Mouse (Mus musculus): ENCODE results near the gene Ankrd13a. TPM values are rescaled to one million over a fixed set of nuclear protein-coding genes. Genes with fewer than 3 reads are reported as not detected.

Gene Ankrd13a
- polyA plus RNA-seq, 1 experiment from 2014 or later = 60.4 TPM

DNA sequence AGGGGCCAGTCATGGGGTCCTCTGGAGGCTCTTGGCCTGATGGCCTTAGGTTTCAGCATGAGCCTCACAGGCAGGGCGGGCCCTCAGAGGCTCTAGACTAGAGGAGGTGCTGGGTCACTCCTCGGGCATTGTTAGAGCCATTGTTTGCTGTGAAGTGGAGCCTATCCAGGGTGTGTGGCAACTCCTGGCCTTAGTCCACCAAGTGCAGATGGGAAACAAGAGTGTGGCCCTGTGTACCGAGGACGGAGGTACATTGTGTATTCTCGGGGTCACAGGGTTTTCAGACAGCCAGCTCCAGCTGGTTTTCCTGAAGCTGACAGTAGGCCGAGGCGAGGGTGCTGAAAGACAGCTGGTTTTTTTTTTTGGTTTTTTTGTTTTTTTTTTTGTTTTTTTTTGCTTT is 18.8 kb downstream of the Ankrd13a start:
- H3K27me3 ChIP-seq = no peaks in the 10 kb centered on the region
- H3K4me3 ChIP-seq (replicated peaks) = no peak overlapping the region
- H3K36me3 ChIP-seq (replicated peaks) = peaks cover 57% of the 10 kb centered on the region
- 87% methylated on average over 7 of the region's 7 CpGs for WGBS
- peaks cover 24% of the 10 kb centered on the region for H3K4me1 ChIP-seq
- no peak overlapping the region for H3K4me2 ChIP-seq
- no peak overlapping the region for H3K27ac ChIP-seq
- no peak overlapping the region for H3K9ac ChIP-seq
- H3K9me3 ChIP-seq = no peaks in the 10 kb centered on the region
- no peak for ATAC-seq (ENCODE audit: low FRiP score)

GRCm38 (mm10) chr5:114794609-114795008 is 20.1 kb downstream of the Ankrd13a start:
- H3K9me3 ChIP-seq = no peaks in the 10 kb centered on the region
- WGBS = 86% methylated on average over 4 of the region's 4 CpGs
- no peak overlapping the region for H3K9ac ChIP-seq
- H3K27me3 ChIP-seq = no peaks in the 10 kb centered on the region
- no peak for ATAC-seq (ENCODE audit: low FRiP score)
- no peak overlapping the region for H3K27ac ChIP-seq
- H3K36me3 ChIP-seq (replicated peaks) = peaks cover 56% of the 10 kb centered on the region
- no peak overlapping the region for H3K4me2 ChIP-seq
- H3K4me1 ChIP-seq = peaks cover 24% of the 10 kb centered on the region
- no peak overlapping the region for H3K4me3 ChIP-seq (replicated peaks)

GRCm38 (mm10) chr5:114795231-114795630 is 20.8 kb downstream of the Ankrd13a start:
- no peaks in the 10 kb centered on the region for H3K9me3 ChIP-seq
- H3K9ac ChIP-seq = no peak overlapping the region; the same call in 1 of the 2 replicates
- peaks cover 59% of the 10 kb centered on the region for H3K36me3 ChIP-seq (replicated peaks)
- peaks cover 24% of the 10 kb centered on the region for H3K4me1 ChIP-seq
- no peak overlapping the region for H3K4me3 ChIP-seq (replicated peaks)
- no peak overlapping the region for H3K27ac ChIP-seq
- H3K4me2 ChIP-seq = no peak overlapping the region
- 65% methylated on average over 9 of the region's 9 CpGs for WGBS
- ATAC-seq (ENCODE audit: low FRiP score) = no peak
- no peaks in the 10 kb centered on the region for H3K27me3 ChIP-seq

DNA sequence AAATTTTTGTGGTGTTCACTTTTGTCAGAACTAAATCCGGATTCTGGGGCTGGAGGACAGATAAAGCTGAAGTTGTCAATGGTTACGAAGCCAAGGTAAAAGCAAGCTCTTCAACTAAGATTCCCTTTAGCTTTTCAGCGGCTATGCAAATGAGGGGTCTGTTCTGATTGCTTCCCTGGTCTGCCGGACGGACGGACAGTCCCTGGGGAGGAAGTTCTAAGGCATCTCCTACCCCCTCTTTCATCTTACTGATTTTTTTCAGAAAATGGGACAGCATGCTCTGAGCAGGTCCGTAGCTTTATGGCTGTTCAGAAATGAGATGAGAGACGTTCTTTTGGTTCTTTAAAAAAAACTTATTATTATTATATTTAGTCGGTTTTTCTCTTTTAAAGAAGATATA is 21.2 kb downstream of the Ankrd13a start:
- Histone ChIP-seq H3K27me3 (no peaks in the 10 kb centered on the region), H3K4me2 (no peak overlapping the region), H3K36me3 (replicated peaks) (peaks cover 63% of the 10 kb centered on the region), H3K9ac (no peak overlapping the region; the same call in 1 of the 2 replicates), H3K9me3 (no peaks in the 10 kb centered on the region), H3K4me1 (peaks cover 24% of the 10 kb centered on the region), H3K4me3 (replicated peaks) (no peak overlapping the region), H3K27ac (no peak overlapping the region)
- WGBS = 73% methylated on average over 9 of the region's 9 CpGs
- no peak for ATAC-seq (ENCODE audit: low FRiP score)

DNA sequence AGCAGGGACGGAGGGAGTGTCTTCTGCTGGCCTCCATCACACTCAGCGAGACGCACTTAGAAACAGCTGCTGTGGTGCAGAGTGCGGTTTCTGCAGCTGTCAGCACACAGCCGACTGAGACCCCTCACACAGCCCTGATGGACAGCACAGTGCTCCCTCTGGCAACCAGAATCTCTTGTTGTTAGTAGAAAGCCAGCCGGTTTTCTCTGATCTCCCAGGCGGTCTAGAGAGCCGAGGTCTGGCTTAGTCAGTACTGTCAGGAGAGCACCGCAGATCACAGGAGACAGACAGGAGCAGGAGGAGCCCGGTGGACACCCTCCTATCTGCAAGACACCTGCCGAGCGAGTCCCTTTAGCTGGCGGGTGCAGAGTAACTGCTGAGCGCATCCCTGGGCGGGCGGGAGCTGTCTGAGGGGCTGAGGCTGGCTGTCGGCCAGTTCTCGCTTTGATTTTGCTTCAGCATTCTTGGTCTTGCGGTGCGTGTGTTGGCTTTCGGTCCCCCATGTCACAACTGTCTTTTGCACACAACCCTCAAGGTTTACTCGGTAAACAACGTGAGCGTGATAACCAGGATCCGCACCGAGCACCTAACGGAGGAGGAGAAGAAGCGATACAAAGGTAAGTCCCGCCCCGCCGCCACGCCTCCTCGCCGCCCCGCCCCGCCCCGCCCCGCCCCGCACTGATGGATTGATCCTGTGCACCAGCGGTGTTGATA is 22.0 kb downstream of the Ankrd13a start:
- Histone ChIP-seq H3K27ac (peak overlapping the region; percentile 82), H3K4me3 (replicated peaks) (peak overlapping the region; percentile 42), H3K4me2 (peak overlapping the region; percentile 68), H3K9ac (peak overlapping the region; percentile 53), H3K36me3 (replicated peaks) (peaks cover 57% of the 10 kb centered on the region), H3K27me3 (no peaks in the 10 kb centered on the region), H3K9me3 (no peaks in the 10 kb centered on the region), H3K4me1 (peaks cover 24% of the 10 kb centered on the region)
- 5% methylated on average over 40 of the region's 40 CpGs for WGBS
- ATAC-seq (ENCODE audit: low FRiP score) = peak; percentile 68

GRCm38 (mm10) chr5:114797253-114797652 is 22.8 kb downstream of the Ankrd13a start:
- Histone ChIP-seq H3K4me3 (replicated peaks) (no peak overlapping the region), H3K36me3 (replicated peaks) (peaks cover 55% of the 10 kb centered on the region), H3K9me3 (no peaks in the 10 kb centered on the region), H3K9ac (no peak overlapping the region), H3K27ac (no peak overlapping the region), H3K4me1 (peaks cover 28% of the 10 kb centered on the region), H3K4me2 (no peak overlapping the region), H3K27me3 (no peaks in the 10 kb centered on the region)
- 92% methylated on average over 8 of the region's 8 CpGs for WGBS
- ATAC-seq (ENCODE audit: low FRiP score) = no peak

- peaks cover 27% of the 10 kb centered on the region for H3K4me1 ChIP-seq
- 89% methylated on average over 11 of the region's 11 CpGs for WGBS
- no peaks in the 10 kb centered on the region for H3K9me3 ChIP-seq
- no peak overlapping the region for H3K4me2 ChIP-seq
- no peak overlapping the region for H3K9ac ChIP-seq
- no peaks in the 10 kb centered on the region for H3K27me3 ChIP-seq
- no peak overlapping the region for H3K27ac ChIP-seq
- no peak overlapping the region for H3K4me3 ChIP-seq (replicated peaks)
- H3K36me3 ChIP-seq (replicated peaks) = peaks cover 63% of the 10 kb centered on the region
- ATAC-seq (ENCODE audit: low FRiP score) = no peak
Observed at GRCm38 (mm10) chr5:114799848-114800247, 25.4 kb downstream of the Ankrd13a start.

GRCm38 (mm10) chr5:114801049-114801448 is 26.6 kb downstream of the Ankrd13a start:
- no peak overlapping the region for H3K4me2 ChIP-seq
- no peak for ATAC-seq (ENCODE audit: low FRiP score)
- WGBS = 19% methylated on average over 8 of the region's 8 CpGs
- H3K36me3 ChIP-seq (replicated peaks) = peaks cover 72% of the 10 kb centered on the region
- no peaks in the 10 kb centered on the region for H3K27me3 ChIP-seq
- no peak overlapping the region for H3K27ac ChIP-seq
- H3K9ac ChIP-seq = no peak overlapping the region
- H3K4me1 ChIP-seq = peaks cover 19% of the 10 kb centered on the region
- no peak overlapping the region for H3K4me3 ChIP-seq (replicated peaks)
- no peaks in the 10 kb centered on the region for H3K9me3 ChIP-seq

- Histone ChIP-seq H3K36me3 (replicated peaks) (peaks cover 80% of the 10 kb centered on the region), H3K27ac (no peak overlapping the region), H3K9ac (no peak overlapping the region), H3K4me3 (replicated peaks) (no peak overlapping the region), H3K27me3 (no peaks in the 10 kb centered on the region), H3K9me3 (no peaks in the 10 kb centered on the region), H3K4me2 (no peak overlapping the region), H3K4me1 (peaks cover 11% of the 10 kb centered on the region)
- ATAC-seq (ENCODE audit: low FRiP score) = no peak
- WGBS = 87% methylated on average over 6 of the region's 6 CpGs
Observed at GRCm38 (mm10) chr5:114801841-114802240, 27.4 kb downstream of the Ankrd13a start.

GRCm38 (mm10) chr5:114803231-114803630 is 28.8 kb downstream of the Ankrd13a start:
- no peak overlapping the region for H3K4me2 ChIP-seq
- WGBS = 94% methylated on average over 13 of the region's 13 CpGs
- H3K36me3 ChIP-seq (replicated peaks) = peaks cover 87% of the 10 kb centered on the region
- no peak overlapping the region for H3K4me3 ChIP-seq (replicated peaks)
- H3K27ac ChIP-seq = no peak overlapping the region
- H3K4me1 ChIP-seq = peaks cover 11% of the 10 kb centered on the region
- ATAC-seq (ENCODE audit: low FRiP score) = no peak
- H3K9ac ChIP-seq = no peak overlapping the region
- no peaks in the 10 kb centered on the region for H3K9me3 ChIP-seq
- no peaks in the 10 kb centered on the region for H3K27me3 ChIP-seq

GRCm38 (mm10) chr5:114804335-114804734 is 29.9 kb downstream of the Ankrd13a start:
- H3K36me3 ChIP-seq (replicated peaks) = peaks cover 87% of the 10 kb centered on the region
- H3K27ac ChIP-seq = no peak overlapping the region
- no peak for ATAC-seq (ENCODE audit: low FRiP score)

GRCm38 (mm10) chr5:114804958-114805357 is 30.5 kb downstream of the Ankrd13a start:
- Histone ChIP-seq H3K4me2 (no peak overlapping the region), H3K9me3 (no peaks in the 10 kb centered on the region), H3K36me3 (replicated peaks) (peaks cover 88% of the 10 kb centered on the region), H3K27me3 (no peaks in the 10 kb centered on the region), H3K4me3 (replicated peaks) (no peak overlapping the region), H3K9ac (no peak overlapping the region), H3K27ac (no peak overlapping the region), H3K4me1 (peaks cover 14% of the 10 kb centered on the region)
- no peak for ATAC-seq (ENCODE audit: low FRiP score)
- WGBS = 35% methylated on average over 3 of the region's 3 CpGs

More at GRCm38 (mm10) chr5:114804335-114804734, 29.9 kb downstream of the Ankrd13a start:
- H3K4me2 ChIP-seq = no peak overlapping the region
- H3K9me3 ChIP-seq = no peaks in the 10 kb centered on the region
- no peaks in the 10 kb centered on the region for H3K27me3 ChIP-seq
- no peak overlapping the region for H3K9ac ChIP-seq
- WGBS = 78% methylated on average over 13 of the region's 13 CpGs
- peaks cover 11% of the 10 kb centered on the region for H3K4me1 ChIP-seq
- H3K4me3 ChIP-seq (replicated peaks) = no peak overlapping the region

Measured in forebrain, embryonic 12.5 days (tissue).